Mouse (Mus musculus): ENCODE measurements around the gene Nrf1. TPM values are rescaled to one million over a fixed set of nuclear protein-coding genes. Genes with fewer than 3 reads are reported as not detected.

Gene Nrf1
- polyA plus RNA-seq, 2 experiments, result 31.2 to 33.1 TPM

GRCm38 (mm10) chr6:30178023-30178639 lies 130.3 kb downstream of the Nrf1 start:
- WGBS (ENCODE audit: insufficient replicate concordance), result 2% methylated on average over 27 of the region's 27 CpGs
- Histone ChIP-seq H3K9me3 (ENCODE audit: control insufficient read depth, low read length) (no peaks in the 10 kb centered on the region), H3K4me1 (replicated peaks; ENCODE audit: control insufficient read depth in 2 of 2, insufficient read depth in 2 of 2, low read length in 1 of 2) (peaks cover 2 to 4% of the 10 kb centered on the region in 2 experiments; a peak in 1 of 4 replicates)

GRCm38 (mm10) chr6:30179046-30179445 lies 131.3 kb downstream of the Nrf1 start:
- H3K9ac ChIP-seq (replicated peaks), result no peak overlapping the region
- no peak overlapping the region for H3K4me2 ChIP-seq (ENCODE audit: low read depth)
- H3K9me3 ChIP-seq (ENCODE audit: control insufficient read depth, low read length), result no peaks in the 10 kb centered on the region
- 16% methylated on average over 11 of the region's 11 CpGs for WGBS (ENCODE audit: insufficient replicate concordance)
- no peak for ATAC-seq (ENCODE audit: insufficient read depth)
- H3K27me3 ChIP-seq (ENCODE audit: control insufficient read depth, insufficient read depth, low read length), result peaks cover 94% of the 10 kb centered on the region
- no peak for DNase-seq (ENCODE audit: low read depth in 3 of 3, low spot score in 3 of 3)
- no peaks in the 10 kb centered on the region for H3K36me3 ChIP-seq (replicated peaks; ENCODE audit: control insufficient read depth, insufficient read depth, low read depth)
- H3K27ac ChIP-seq, result no peak overlapping the region
- H3K4me1 ChIP-seq (replicated peaks; ENCODE audit: control insufficient read depth in 2 of 2, insufficient read depth in 2 of 2, low read length in 1 of 2), result 0 out of 4 replicates have a peak, but pooled peaks cover 0 to 2% of the 10 kb centered on the region in 2 experiments
- TF ChIP-seq EP300 (IDR thresholded peaks at IDR 0.05; ENCODE audit: low read depth) (no peak), CTCF (IDR thresholded peaks at IDR 0.05; ENCODE audit: low read depth) (no peak)
- H3K4me3 ChIP-seq (ENCODE audit: insufficient read depth in 1 of 2, low read depth in 2 of 2, low read length in 2 of 2), result no peak overlapping the region

More at GRCm38 (mm10) chr6:30178023-30178639, 130.3 kb downstream of the Nrf1 start:
- no peak for TF ChIP-seq EP300 (IDR thresholded peaks at IDR 0.05; ENCODE audit: low read depth)
- Histone ChIP-seq H3K27ac (no peak overlapping the region), H3K4me2 (ENCODE audit: low read depth) (no peak overlapping the region), H3K9ac (replicated peaks) (no peak overlapping the region), H3K27me3 (ENCODE audit: control insufficient read depth, insufficient read depth, low read length) (peaks cover 97% of the 10 kb centered on the region), H3K36me3 (replicated peaks; ENCODE audit: control insufficient read depth, insufficient read depth, low read depth) (no peaks in the 10 kb centered on the region), H3K4me3 (ENCODE audit: insufficient read depth in 1 of 2, low read depth in 2 of 2, low read length in 2 of 2) (no peak overlapping the region)
- ATAC-seq (ENCODE audit: insufficient read depth), result no peak
- no peak for DNase-seq (ENCODE audit: low read depth in 3 of 3, low spot score in 3 of 3)

GRCm38 (mm10) chr6:30180321-30180720 lies 132.5 kb downstream of the Nrf1 start:
- Histone ChIP-seq H3K27ac (no peak overlapping the region), H3K4me2 (ENCODE audit: low read depth) (no peak overlapping the region), H3K27me3 (ENCODE audit: control insufficient read depth, insufficient read depth, low read length) (peaks cover 90% of the 10 kb centered on the region), H3K9me3 (ENCODE audit: control insufficient read depth, low read length) (no peaks in the 10 kb centered on the region), H3K4me3 (ENCODE audit: insufficient read depth in 1 of 2, low read depth in 2 of 2, low read length in 2 of 2) (no peak overlapping the region), H3K9ac (replicated peaks) (no peak overlapping the region), H3K4me1 (replicated peaks; ENCODE audit: control insufficient read depth in 2 of 2, insufficient read depth in 2 of 2, low read length in 1 of 2) (0 out of 4 replicates have a peak, but pooled peaks cover 0 to 2% of the 10 kb centered on the region in 2 experiments), H3K36me3 (replicated peaks; ENCODE audit: control insufficient read depth, insufficient read depth, low read depth) (no peaks in the 10 kb centered on the region)
- TF ChIP-seq CTCF (IDR thresholded peaks at IDR 0.05; ENCODE audit: low read depth) (no peak), EP300 (IDR thresholded peaks at IDR 0.05; ENCODE audit: low read depth) (no peak)
- 27% methylated on average over 2 of the region's 2 CpGs for whole genome bisulfite sequencing (ENCODE audit: insufficient replicate concordance)
- DNase-seq (ENCODE audit: low read depth in 3 of 3, low spot score in 3 of 3), result no peak
- ATAC-seq (ENCODE audit: insufficient read depth), result no peak

- Histone ChIP-seq H3K9me3 (ENCODE audit: control insufficient read depth, low read length) (no peaks in the 10 kb centered on the region), H3K4me2 (ENCODE audit: low read depth) (no peak overlapping the region), H3K36me3 (replicated peaks; ENCODE audit: control insufficient read depth, insufficient read depth, low read depth) (no peaks in the 10 kb centered on the region), H3K4me3 (ENCODE audit: insufficient read depth in 1 of 2, low read depth in 2 of 2, low read length in 2 of 2) (no peak overlapping the region), H3K4me1 (replicated peaks; ENCODE audit: control insufficient read depth in 2 of 2, insufficient read depth in 2 of 2, low read length in 1 of 2) (0 out of 4 replicates have a peak, but pooled peaks cover 0 to 2% of the 10 kb centered on the region in 2 experiments), H3K27me3 (ENCODE audit: control insufficient read depth, insufficient read depth, low read length) (peaks cover 73% of the 10 kb centered on the region), H3K9ac (replicated peaks) (no peak overlapping the region), H3K27ac (no peak overlapping the region)
- DNase-seq (ENCODE audit: low read depth in 3 of 3, low spot score in 3 of 3) (no peak), ATAC-seq (ENCODE audit: insufficient read depth) (no peak)
- WGBS (ENCODE audit: insufficient replicate concordance), result 47% methylated on average over 6 of the region's 6 CpGs
- TF ChIP-seq EP300 (IDR thresholded peaks at IDR 0.05; ENCODE audit: low read depth) (no peak), CTCF (IDR thresholded peaks at IDR 0.05; ENCODE audit: low read depth) (no peak)
Measured at GRCm38 (mm10) chr6:30182038-30182437, 134.2 kb downstream of the Nrf1 start.

- Histone ChIP-seq H3K9me3 (ENCODE audit: control insufficient read depth, low read length) (no peaks in the 10 kb centered on the region), H3K4me1 (replicated peaks; ENCODE audit: control insufficient read depth in 2 of 2, insufficient read depth in 2 of 2, low read length in 1 of 2) (no peaks in the 10 kb centered on the region), H3K4me2 (ENCODE audit: low read depth) (no peak overlapping the region), H3K27me3 (ENCODE audit: control insufficient read depth, insufficient read depth, low read length) (peaks cover 57% of the 10 kb centered on the region), H3K27ac (no peak overlapping the region), H3K9ac (replicated peaks) (no peak overlapping the region), H3K36me3 (replicated peaks; ENCODE audit: control insufficient read depth, insufficient read depth, low read depth) (no peaks in the 10 kb centered on the region), H3K4me3 (ENCODE audit: insufficient read depth in 1 of 2, low read depth in 2 of 2, low read length in 2 of 2) (no peak overlapping the region)
- WGBS (ENCODE audit: insufficient replicate concordance), result 61% methylated on average over 4 of the region's 4 CpGs
- DNase-seq (ENCODE audit: low read depth in 3 of 3, low spot score in 3 of 3), result no peak
- ATAC-seq (ENCODE audit: insufficient read depth), result no peak
- no peak for TF ChIP-seq CTCF (IDR thresholded peaks at IDR 0.05; ENCODE audit: low read depth)
- TF ChIP-seq EP300 (IDR thresholded peaks at IDR 0.05; ENCODE audit: low read depth), result no peak
Measured at GRCm38 (mm10) chr6:30183624-30184023, 135.8 kb downstream of the Nrf1 start.

Data from liver, embryonic 14.5 days (tissue).